Mouse (Mus musculus) stomach, postnatal 0 days (tissue): ENCODE measurements around the gene Cadm2. TPM values are rescaled to one million over a fixed set of nuclear protein-coding genes. Genes with fewer than 3 reads are reported as not detected.

Experiments used
- ATAC-seq: fragments of 200-750 bp; cut with Nextera tagmentation; 2 replicates; pipeline ENCODE4 v1.8.0; 2017; ENCODE audit not compliant: low FRiP score, low TSS enrichment
- DNase-seq: peaks from one replicate; pipeline ENCODE4 v3.0.0-alpha.2; 2016; ENCODE audit warnings: low spot score
- H3K27ac ChIP-seq: fragments of 300-500 bp; sonication (generic); replicated peaks from 2 replicates; pipeline ENCODE4 v1.5.1; 2014; ENCODE audit warnings: mild to moderate bottlenecking, control low read depth
- H3K27me3 ChIP-seq: fragments of 300-500 bp; sonication (generic); 2 replicates; pipeline ENCODE4 v1.6.1; 2014; ENCODE audit warnings: low read length; ENCODE audit not compliant: control insufficient read depth, insufficient read depth
- H3K36me3 ChIP-seq: fragments of 300-500 bp; sonication (generic); 2 replicates; pipeline ENCODE4 v1.6.1; 2014; ENCODE audit warnings: low read length, mixed read lengths; ENCODE audit not compliant: control insufficient read depth, insufficient read depth
- H3K4me1 ChIP-seq: fragments of 300-500 bp; sonication (generic); replicated peaks from 2 replicates; pipeline ENCODE4 v1.6.1; 2014; ENCODE audit warnings: antibody characterized with exemption; ENCODE audit not compliant: control insufficient read depth, insufficient read depth
- H3K4me2 ChIP-seq: fragments of 300-500 bp; sonication (generic); replicated peaks from 2 replicates; pipeline ENCODE4 v1.6.1; 2014; ENCODE audit warnings: low read depth, mild to moderate bottlenecking, control low read depth, moderate library complexity
- H3K4me3 ChIP-seq: fragments of 300-500 bp; sonication (generic); 2 replicates; pipeline ENCODE4 v1.5.1; 2014; ENCODE audit warnings: low read depth, low read length, control low read depth
- H3K9ac ChIP-seq: fragments of 300-500 bp; sonication (generic); 2 replicates; pipeline ENCODE4 v1.6.1; 2014; ENCODE audit warnings: mild to moderate bottlenecking, low read length, control low read depth, mixed read lengths
- H3K9me3 ChIP-seq: fragments of 300-500 bp; sonication (generic); 2 replicates; pipeline ENCODE4 v1.6.1; 2016; ENCODE audit warnings: low read length; ENCODE audit not compliant: control insufficient read depth
- CTCF ChIP-seq: IDR thresholded peaks from 2 replicates; pipeline ENCODE4 v1.5.1; 2016; ENCODE audit warnings: antibody characterized with exemption, low read depth, mild to moderate bottlenecking, moderate library complexity
- EP300 ChIP-seq: optimal IDR thresholded peaks from 2 replicates; pipeline ENCODE3; 2016; ENCODE audit warnings: antibody characterized with exemption
- WGBS: fragments of 180-500 bp; shearing (Covaris S2); extraction: QIAGEN DNeasy Blood & Tissue Kit; methylation state at CpG from one replicate; pipeline ENCODE4 v1.1.7; 2014; 5-methylcytosine and 5-hydroxymethylcytosine counted together
- polyA plus RNA-seq: library from polyadenylated mRNA; unstranded; fragments of >200 nt; fragmentation: Nextera tagmentation; extraction: Ambion mirVana; gene quantifications from 2 replicates; pipeline ENCODE4 v1.2.1, GENCODE M21; 2015

Cadm2 gene
- polyA plus RNA-seq, 1 experiment from 2014 or later: 0.29 TPM

- no peak for ATAC-seq
- Histone ChIP-seq H3K27me3 (no peaks in the 10 kb centered on the region), H3K27ac (no peak overlapping the region), H3K9me3 (no peaks in the 10 kb centered on the region), H3K9ac (no peak overlapping the region), H3K36me3 (no peaks in the 10 kb centered on the region), H3K4me3 (no peak overlapping the region), H3K4me2 (no peak overlapping the region), H3K4me1 (no peaks in the 10 kb centered on the region)
- WGBS: 66% methylated on average over 5 of the region's 5 CpGs
- DNase-seq: no peak
- TF ChIP-seq EP300 (no peak), CTCF (no peak)
Measured at GRCm38 (mm10) chr16:66968336-66968735, 652.4 kb downstream of the Cadm2 start.

GRCm38 (mm10) chr16:66967686-66968085 lies 653.0 kb downstream of the Cadm2 start:
- WGBS: 78% methylated on average over 8 of the region's 8 CpGs
- no peaks in the 10 kb centered on the region for H3K36me3 ChIP-seq
- no peaks in the 10 kb centered on the region for H3K27me3 ChIP-seq
- H3K4me2 ChIP-seq: no peak overlapping the region
- H3K9me3 ChIP-seq: no peaks in the 10 kb centered on the region
- TF ChIP-seq EP300: no peak
- TF ChIP-seq CTCF: no peak
- no peak overlapping the region for H3K9ac ChIP-seq
- no peak overlapping the region for H3K27ac ChIP-seq
- no peak for DNase-seq
- no peak for ATAC-seq
- no peaks in the 10 kb centered on the region for H3K4me1 ChIP-seq
- no peak overlapping the region for H3K4me3 ChIP-seq

DNA sequence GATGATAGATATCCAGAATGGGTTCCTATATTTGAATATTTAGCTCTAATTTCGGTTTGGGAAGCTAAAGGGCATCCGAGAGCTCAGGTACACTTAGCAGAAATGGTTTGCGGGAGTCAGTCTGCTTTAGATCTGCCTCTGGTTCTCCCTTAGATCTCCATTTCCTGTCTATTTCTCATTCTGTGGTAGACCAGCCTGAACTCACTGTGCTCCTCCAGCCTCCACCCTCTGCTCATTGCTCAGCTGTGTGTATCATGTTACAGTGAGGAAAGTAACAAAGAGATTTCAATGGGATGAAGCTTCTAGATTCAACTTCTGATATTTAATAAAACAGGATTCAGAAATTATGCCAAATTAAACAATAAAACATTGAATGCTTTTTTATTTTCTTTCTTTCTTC lies 661.6 kb downstream of the Cadm2 start:
- no peaks in the 10 kb centered on the region for H3K9me3 ChIP-seq
- no peak overlapping the region for H3K4me2 ChIP-seq
- no peak for DNase-seq
- H3K36me3 ChIP-seq: no peaks in the 10 kb centered on the region
- no peak overlapping the region for H3K27ac ChIP-seq
- H3K4me3 ChIP-seq: no peak overlapping the region
- 56% methylated on average over 3 of the region's 3 CpGs for WGBS
- H3K4me1 ChIP-seq: no peaks in the 10 kb centered on the region
- no peak for TF ChIP-seq CTCF
- no peak for TF ChIP-seq EP300
- no peaks in the 10 kb centered on the region for H3K27me3 ChIP-seq
- no peak for ATAC-seq
- H3K9ac ChIP-seq: no peak overlapping the region

GRCm38 (mm10) chr16:66955876-66956275 lies 664.8 kb downstream of the Cadm2 start:
- H3K4me3 ChIP-seq: no peak overlapping the region
- no peaks in the 10 kb centered on the region for H3K9me3 ChIP-seq
- DNase-seq (no peak), ATAC-seq (no peak)
- TF ChIP-seq CTCF: no peak
- TF ChIP-seq EP300: no peak
- WGBS: 84% methylated on average over 2 of the region's 2 CpGs
- H3K4me2 ChIP-seq: no peak overlapping the region
- no peak overlapping the region for H3K9ac ChIP-seq
- H3K36me3 ChIP-seq: no peaks in the 10 kb centered on the region
- no peaks in the 10 kb centered on the region for H3K27me3 ChIP-seq
- no peaks in the 10 kb centered on the region for H3K4me1 ChIP-seq
- H3K27ac ChIP-seq: no peak overlapping the region

- H3K27ac ChIP-seq: no peak overlapping the region
- H3K9me3 ChIP-seq: no peaks in the 10 kb centered on the region
- TF ChIP-seq EP300: no peak
- TF ChIP-seq CTCF: no peak
- DNase-seq: no peak
- 47% methylated on average over 6 of the region's 6 CpGs for WGBS
- no peak overlapping the region for H3K4me3 ChIP-seq
- H3K36me3 ChIP-seq: no peaks in the 10 kb centered on the region
- no peak for ATAC-seq
- H3K27me3 ChIP-seq: no peaks in the 10 kb centered on the region
- no peak overlapping the region for H3K9ac ChIP-seq
- H3K4me1 ChIP-seq: no peaks in the 10 kb centered on the region
- H3K4me2 ChIP-seq: no peak overlapping the region
Measured at GRCm38 (mm10) chr16:66936332-66936731, 684.4 kb downstream of the Cadm2 start.

- 26% methylated on average over 1 of the region's 1 CpGs for WGBS
- no peak for ATAC-seq
Measured at GRCm38 (mm10) chr16:66925517-66925916, 695.2 kb downstream of the Cadm2 start.

More at GRCm38 (mm10) chr16:66925517-66925916, 695.2 kb downstream of the Cadm2 start:
- TF ChIP-seq EP300: no peak
- TF ChIP-seq CTCF: no peak
- H3K9ac ChIP-seq: no peak overlapping the region
- no peaks in the 10 kb centered on the region for H3K36me3 ChIP-seq
- no peak overlapping the region for H3K4me2 ChIP-seq
- H3K27me3 ChIP-seq: no peaks in the 10 kb centered on the region
- no peak overlapping the region for H3K27ac ChIP-seq
- DNase-seq: no peak
- no peak overlapping the region for H3K4me3 ChIP-seq
- no peaks in the 10 kb centered on the region for H3K9me3 ChIP-seq
- H3K4me1 ChIP-seq: no peaks in the 10 kb centered on the region
